Mouse (Mus musculus) limb, embryonic 10.5 days (tissue): ENCODE data around the gene Cnot10. TPM values are rescaled to one million over a fixed set of nuclear protein-coding genes. Genes with fewer than 3 reads are reported as not detected.

Experiments
- DNase-seq: peaks from one replicate; pipeline ENCODE4 v3.0.0-alpha.2; 2017; ENCODE audit warnings: low spot score
- H3K27ac ChIP-seq: fragments of 300-500 bp; sonication (generic); 2 replicates; pipeline ENCODE4 v1.5.1; 2016; ENCODE audit warnings: mild to moderate bottlenecking
- H3K27me3 ChIP-seq: fragments of 300-500 bp; sonication (generic); 2 replicates; pipeline ENCODE4 v1.6.1; 2016; ENCODE audit warnings: low read depth, mild to moderate bottlenecking; ENCODE audit not compliant: poor library complexity, severe bottlenecking
- H3K36me3 ChIP-seq: fragments of 300-500 bp; sonication (generic); 2 replicates; pipeline ENCODE4 v1.6.1; 2016; ENCODE audit warnings: mild to moderate bottlenecking, moderate library complexity
- H3K4me1 ChIP-seq: fragments of 300-500 bp; sonication (generic); 2 replicates; pipeline ENCODE4 v1.6.1; 2016
- H3K4me3 ChIP-seq: fragments of 300-500 bp; sonication (generic); 2 replicates; pipeline ENCODE4 v1.5.1; 2016; ENCODE audit warnings: mild to moderate bottlenecking, moderate library complexity
- H3K9me3 ChIP-seq: fragments of 300-500 bp; sonication (generic); replicated peaks from 2 replicates; pipeline ENCODE4 v1.6.1; 2016; ENCODE audit warnings: mild to moderate bottlenecking
- WGBS: fragments of 180-500 bp; shearing (Covaris S2); methylation state at CpG from one replicate; pipeline ENCODE4 v1.1.7; 2016; 5-methylcytosine and 5-hydroxymethylcytosine counted together
- polyA plus RNA-seq: library from polyadenylated mRNA; unstranded; fragments of >200 nt; fragmentation: Nextera tagmentation; extraction: Ambion mirVana; gene quantifications from 2 replicates; pipeline ENCODE4 v1.2.1, GENCODE M21; 2016

The Cnot10 gene
- polyA plus RNA-seq, 1 experiment from 2014 or later = 82.1 TPM

DNA sequence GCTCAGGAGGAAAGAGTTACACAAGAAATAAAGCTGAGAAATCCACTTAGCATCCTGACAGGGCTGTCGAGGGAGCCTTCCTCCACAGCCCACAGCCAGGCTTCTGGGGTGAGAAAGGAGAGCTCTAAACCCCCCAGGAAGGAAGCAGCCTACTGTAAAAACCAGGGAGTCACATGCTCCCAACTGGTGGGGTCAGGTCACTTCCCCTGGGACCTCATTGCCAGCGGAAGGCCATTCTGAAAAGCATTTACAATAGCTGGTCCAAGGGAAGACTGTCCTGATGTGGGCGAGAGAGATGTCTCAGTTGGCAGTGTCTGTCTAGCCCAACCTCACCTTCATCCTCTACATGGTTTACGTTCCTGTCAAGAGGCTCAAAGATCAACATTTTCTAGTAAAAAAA, 91.5 kb downstream of the Cnot10 start:
- H3K4me3 ChIP-seq = peak overlapping the region; percentile 21; the same call in 1 of the 2 replicates
- H3K9me3 ChIP-seq = 0 out of 2 replicates have a peak, but pooled peaks cover 1% of the 10 kb centered on the region
- no peaks in the 10 kb centered on the region for H3K27me3 ChIP-seq
- 30% methylated on average over 4 of the region's 4 CpGs for WGBS
- H3K36me3 ChIP-seq = peaks cover 19% of the 10 kb centered on the region
- no peak for DNase-seq
- peaks cover 79% of the 10 kb centered on the region for H3K4me1 ChIP-seq
- H3K27ac ChIP-seq = peak overlapping the region; percentile 78

GRCm38 (mm10) chr9:114547643-114548077, 92.3 kb downstream of the Cnot10 start:
- Histone ChIP-seq H3K4me1 (peaks cover 86% of the 10 kb centered on the region), H3K9me3 (no peaks in the 10 kb centered on the region), H3K36me3 (peaks cover 12% of the 10 kb centered on the region), H3K27ac (peak overlapping the region; percentile 78), H3K4me3 (0 out of 2 replicates have a peak overlapping the region, but pooled peaks have one; percentile 3), H3K27me3 (no peaks in the 10 kb centered on the region)
- 39% methylated on average over 6 of the region's 6 CpGs for WGBS
- no peak for DNase-seq

- H3K27me3 ChIP-seq = no peaks in the 10 kb centered on the region
- no peaks in the 10 kb centered on the region for H3K9me3 ChIP-seq
- H3K27ac ChIP-seq = 0 out of 2 replicates have a peak overlapping the region, but pooled peaks have one; percentile 78
- WGBS = 60% methylated on average over 12 of the region's 12 CpGs
- DNase-seq = no peak
- H3K4me3 ChIP-seq = no peak overlapping the region
- peaks cover 4% of the 10 kb centered on the region for H3K36me3 ChIP-seq
- peaks cover 93% of the 10 kb centered on the region for H3K4me1 ChIP-seq
Measured at GRCm38 (mm10) chr9:114546765-114547164, 93.2 kb downstream of the Cnot10 start.

GRCm38 (mm10) chr9:114544754-114545393, 95.1 kb downstream of the Cnot10 start:
- 29% methylated on average over 9 of the region's 9 CpGs for WGBS
- DNase-seq = no peak
- Histone ChIP-seq H3K27ac (peak overlapping the region; percentile 77), H3K36me3 (peaks cover 10% of the 10 kb centered on the region), H3K27me3 (no peaks in the 10 kb centered on the region), H3K9me3 (no peaks in the 10 kb centered on the region), H3K4me1 (peaks cover 96% of the 10 kb centered on the region), H3K4me3 (peak overlapping the region; percentile 31)

GRCm38 (mm10) chr9:114543882-114544753, 95.9 kb downstream of the Cnot10 start:
- no peaks in the 10 kb centered on the region for H3K9me3 ChIP-seq
- peaks cover 92% of the 10 kb centered on the region for H3K4me1 ChIP-seq
- H3K27ac ChIP-seq = peak overlapping the region; percentile 77
- H3K27me3 ChIP-seq = no peaks in the 10 kb centered on the region
- H3K36me3 ChIP-seq = peaks cover 10% of the 10 kb centered on the region
- H3K4me3 ChIP-seq = peak overlapping the region; percentile 31
- WGBS = 35% methylated on average over 15 of the region's 17 CpGs
- DNase-seq = no peak

- Histone ChIP-seq H3K36me3 (peaks cover 10% of the 10 kb centered on the region), H3K4me3 (no peak overlapping the region), H3K4me1 (peaks cover 92% of the 10 kb centered on the region), H3K27me3 (no peaks in the 10 kb centered on the region), H3K9me3 (no peaks in the 10 kb centered on the region), H3K27ac (peak overlapping the region; percentile 23; the same call in 1 of the 2 replicates)
- WGBS = 23% methylated on average over 1 of the region's 1 CpGs
- DNase-seq = no peak
Measured at GRCm38 (mm10) chr9:114541279-114541741, 98.7 kb downstream of the Cnot10 start.

DNA sequence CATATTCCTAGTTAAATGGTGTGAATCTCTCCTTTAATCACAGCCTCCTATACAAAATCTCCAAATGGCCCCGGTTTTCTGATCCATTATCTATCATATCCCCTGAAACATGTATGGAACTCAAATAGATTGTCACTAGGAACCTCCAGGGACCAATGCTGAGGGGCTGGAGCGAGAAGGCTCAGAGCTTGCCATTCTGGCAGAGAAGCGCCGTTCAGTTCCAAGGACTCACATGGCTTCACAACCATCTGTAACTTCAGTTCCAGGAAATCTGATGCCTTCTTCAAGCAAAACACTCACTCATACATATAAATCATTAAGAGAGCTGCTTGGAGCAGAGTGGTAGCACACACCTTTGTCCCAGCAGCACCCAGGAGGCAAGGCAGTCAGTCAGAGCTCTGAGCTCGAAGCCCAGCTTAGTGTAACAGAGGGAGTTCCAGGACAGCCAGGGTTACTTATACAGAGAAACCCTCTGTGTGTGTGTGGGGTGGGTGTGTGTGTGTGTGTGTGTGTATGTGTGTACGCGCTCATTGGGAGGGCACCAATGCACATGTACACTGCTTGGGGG, 100.9 kb downstream of the Cnot10 start:
- Histone ChIP-seq H3K4me1 (peaks cover 90% of the 10 kb centered on the region), H3K27ac (peak overlapping the region; percentile 12; the same call in 1 of the 2 replicates), H3K27me3 (no peaks in the 10 kb centered on the region), H3K9me3 (no peaks in the 10 kb centered on the region), H3K36me3 (peaks cover 10% of the 10 kb centered on the region), H3K4me3 (no peak overlapping the region)
- no peak for DNase-seq
- 57% methylated on average over 7 of the region's 7 CpGs for WGBS

- Histone ChIP-seq H3K4me1 (peaks cover 89% of the 10 kb centered on the region), H3K36me3 (peaks cover 10% of the 10 kb centered on the region), H3K4me3 (peak overlapping the region; percentile 21), H3K9me3 (no peaks in the 10 kb centered on the region), H3K27me3 (no peaks in the 10 kb centered on the region), H3K27ac (peak overlapping the region; percentile 85)
- DNase-seq = peak; percentile 59
- 8% methylated on average over 2 of the region's 2 CpGs for WGBS
Measured at GRCm38 (mm10) chr9:114536628-114537027, 103.4 kb downstream of the Cnot10 start.

Other genes with a start within 250 kb of the Cnot10 start
- gene Crtap, start 249.5 kb downstream of the Cnot10 start, polyA plus RNA-seq = 47.3 and 55.4 TPM in 2 replicates
- 19.2 and 22.3 TPM in 2 replicates for gene Glb1, start 239.1 kb downstream of the Cnot10 start, polyA plus RNA-seq
- 10.7 and 11.2 TPM in 2 replicates for gene Tmppe, start 239.1 kb downstream of the Cnot10 start, polyA plus RNA-seq
- gene Ccr4, start 135.3 kb downstream of the Cnot10 start, polyA plus RNA-seq = 0.06 TPM in 1 of 2 replicates, not detected in the other
- gene C130032M10Rik, start 124.5 kb downstream of the Cnot10 start, polyA plus RNA-seq = 1.5 and 1.6 TPM in 2 replicates
- gene Trim71, start 75.8 kb downstream of the Cnot10 start, polyA plus RNA-seq = 6.2 and 11.5 TPM in 2 replicates
- gene Dync1li1, start 48.6 kb upstream of the Cnot10 start, polyA plus RNA-seq = 76.8 and 78.2 TPM in 2 replicates
- 28.9 and 29.4 TPM in 2 replicates for gene Cmtm6, start 90.9 kb upstream of the Cnot10 start, polyA plus RNA-seq
- 83.6 and 100 TPM in 2 replicates for gene Cmtm7, start 141.7 kb upstream of the Cnot10 start, polyA plus RNA-seq
- gene Cmtm8, start 204.0 kb upstream of the Cnot10 start, polyA plus RNA-seq = 13.9 and 14.4 TPM in 2 replicates